Mouse (Mus musculus) megakaryocyte, adult 5-6 weeks (primary cell): Measurements from ENCODE around the gene Gm49325. TPM values are rescaled to one million over a fixed set of nuclear protein-coding genes. Genes with fewer than 3 reads are reported as not detected.

Experiments used
- ATAC-seq: 2 replicates; pipeline ENCODE4 v1.8.0; 2016; ENCODE audit warnings: mild to moderate bottlenecking, inconsistent platforms; ENCODE audit not compliant: poor library complexity, severe bottlenecking
- total RNA-seq, 2 experiments: library from RNA; stranded (forward) in 1 of 2; stranded (reverse) in 1 of 2; fragments of 153-499, 151-499 nt in 1 of 2; fragments of 221-1000, 200-1000 nt in 1 of 2; gene quantifications; 2 replicates each; pipeline versions ENCODE4 v1.2.3 to v1.2.4; 2015 to 2017

The Gm49325 gene
- total RNA-seq (2015): not detected in 2 replicates
- not detected in 2 replicates for total RNA-seq (2017)

DNA sequence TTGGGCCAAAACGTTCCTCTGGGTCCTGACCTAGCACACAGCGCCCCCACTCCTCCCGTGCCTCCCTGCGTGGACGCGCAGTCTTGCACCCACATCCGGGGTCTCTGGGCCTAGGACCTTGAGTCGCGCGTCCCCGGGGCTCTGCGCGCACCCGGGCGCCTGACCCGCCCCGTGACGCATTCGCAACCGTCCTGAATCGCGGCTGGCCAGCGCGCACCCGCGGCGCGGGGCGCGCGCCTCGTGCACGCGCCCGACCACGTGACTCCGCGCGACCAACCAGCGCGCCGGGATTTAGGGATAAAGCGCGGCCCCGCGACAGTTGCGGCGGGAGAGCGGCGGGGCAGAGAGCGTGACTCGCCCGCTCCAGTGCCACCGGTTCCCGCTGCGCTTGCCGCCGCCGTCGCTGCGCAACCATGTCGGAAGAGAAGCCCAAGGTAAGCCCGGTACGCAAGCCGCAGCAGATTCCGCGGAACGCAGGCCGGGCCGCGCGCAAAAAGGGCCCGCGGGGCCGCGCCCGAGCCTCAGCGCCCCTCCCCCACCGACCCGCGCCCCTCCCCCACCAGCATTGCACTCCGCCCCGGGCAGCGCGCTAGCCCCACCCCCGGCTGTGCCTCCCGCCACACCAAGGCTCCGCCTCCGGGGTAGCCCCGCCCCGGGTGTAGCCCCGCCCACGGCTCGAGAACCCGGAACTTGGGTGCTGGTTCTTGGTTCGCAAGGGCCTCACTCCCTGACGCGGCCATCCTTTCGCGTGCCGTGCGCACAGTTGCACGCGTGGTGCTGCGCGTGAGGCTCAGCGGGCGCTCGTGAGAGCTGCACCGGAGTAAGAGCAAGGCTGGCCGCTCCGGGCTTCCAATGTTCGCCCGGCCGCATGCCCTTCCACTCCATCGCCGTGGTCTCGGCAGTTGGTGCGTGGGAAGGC, at the start of gene Gm49325, which contains the start of gene Sumo3:
Gene Gm49325, plus strand, starts transcription at position 290 of the 919 bp plus-strand sequence.
Gene Sumo3, plus strand, starts transcription at position 190 of the 919 bp plus-strand sequence.
- peak; percentile 91 for ATAC-seq

DNA sequence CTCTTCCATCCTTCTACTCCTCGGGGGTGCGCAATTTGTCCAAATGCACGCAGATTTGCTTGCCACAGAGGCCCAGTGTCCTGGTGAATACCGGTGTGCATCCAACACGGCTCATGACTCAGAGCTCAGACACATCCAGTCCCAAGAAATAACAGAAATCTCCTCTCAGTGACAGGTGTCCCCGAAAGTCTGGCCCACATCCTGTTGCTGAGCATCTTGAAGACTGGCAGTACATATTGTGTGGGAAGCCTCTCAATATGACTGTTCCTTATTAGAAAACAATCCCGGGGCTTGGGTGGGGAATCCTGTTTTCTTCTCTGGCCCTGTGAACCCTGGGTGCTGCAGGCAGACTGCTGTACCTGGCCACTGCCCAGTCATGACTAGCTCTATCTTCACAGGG, 49.4 kb upstream of the Gm49325 start:
- no peak for ATAC-seq

DNA sequence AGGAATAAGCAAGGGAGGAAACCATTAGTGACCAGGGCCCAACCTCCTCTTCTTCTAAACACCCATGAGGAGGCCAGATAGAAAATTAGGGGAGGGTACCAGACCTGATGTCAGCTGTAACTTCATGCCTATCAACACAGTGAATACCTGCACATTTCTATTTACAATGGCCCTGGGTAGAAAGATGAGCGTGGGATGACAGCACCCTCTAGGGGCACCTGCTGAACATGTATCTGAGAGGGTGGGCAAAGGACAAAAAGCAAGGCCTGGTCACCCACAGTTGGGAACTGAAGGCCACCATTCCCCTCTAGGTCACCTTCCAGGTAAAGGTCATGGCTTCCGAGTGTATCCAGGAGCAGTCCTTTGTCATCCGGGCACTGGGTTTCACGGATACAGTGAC, 48.4 kb upstream of the Gm49325 start:
- ATAC-seq: no peak

DNA sequence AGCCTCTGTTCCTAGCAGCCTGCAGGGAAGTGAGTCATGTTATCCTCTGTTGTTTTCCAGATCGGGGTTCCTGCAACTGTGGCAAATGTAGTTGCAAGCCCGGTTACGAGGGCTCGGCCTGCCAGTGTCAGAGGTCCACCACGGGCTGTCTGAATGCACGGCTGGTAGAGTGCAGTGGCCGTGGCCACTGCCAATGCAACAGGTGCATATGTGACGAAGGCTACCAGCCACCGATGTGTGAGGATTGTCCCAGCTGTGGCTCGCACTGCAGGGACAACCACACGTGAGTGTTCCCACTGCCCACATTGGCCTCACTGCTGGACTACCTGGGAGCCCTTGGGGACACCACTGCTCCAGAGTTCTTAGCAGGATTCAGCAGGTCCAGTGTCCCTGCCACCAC, 45.9 kb upstream of the Gm49325 start:
- ATAC-seq: no peak

DNA sequence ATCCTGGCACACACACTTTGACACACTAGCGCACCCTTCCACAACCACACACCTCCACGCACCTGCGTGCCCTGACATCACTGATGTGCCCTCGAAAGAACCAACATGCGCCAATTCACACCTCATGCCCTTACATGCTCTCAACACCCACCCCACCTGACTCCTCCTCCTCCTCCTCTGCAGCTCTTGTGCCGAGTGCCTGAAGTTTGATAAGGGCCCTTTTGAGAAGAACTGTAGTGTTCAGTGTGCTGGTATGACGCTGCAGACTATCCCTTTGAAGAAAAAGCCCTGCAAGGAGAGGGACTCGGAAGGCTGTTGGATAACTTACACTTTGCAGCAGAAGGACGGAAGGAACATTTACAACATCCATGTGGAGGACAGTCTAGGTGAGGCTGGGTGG, 45.2 kb upstream of the Gm49325 start:
- no peak for ATAC-seq

DNA sequence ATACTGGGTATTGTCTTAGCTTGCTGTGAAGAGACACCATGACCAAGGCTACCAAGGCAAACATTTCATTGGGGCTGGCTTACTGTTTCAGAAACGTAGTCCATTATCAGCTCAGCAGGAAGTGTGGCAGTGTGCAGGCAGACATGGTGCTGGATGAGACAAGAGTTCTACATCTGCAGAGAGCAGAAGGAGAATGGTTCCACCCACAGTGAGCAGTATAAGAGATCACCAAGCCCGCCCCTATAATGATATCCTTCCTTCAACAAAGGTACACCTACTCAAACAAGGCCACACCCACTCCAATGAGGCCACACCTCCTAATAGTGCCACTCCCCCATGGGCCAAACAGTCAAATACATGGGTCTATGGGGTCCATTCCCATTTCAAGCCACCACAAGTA, 44.5 kb upstream of the Gm49325 start:
- no peak for ATAC-seq

DNA sequence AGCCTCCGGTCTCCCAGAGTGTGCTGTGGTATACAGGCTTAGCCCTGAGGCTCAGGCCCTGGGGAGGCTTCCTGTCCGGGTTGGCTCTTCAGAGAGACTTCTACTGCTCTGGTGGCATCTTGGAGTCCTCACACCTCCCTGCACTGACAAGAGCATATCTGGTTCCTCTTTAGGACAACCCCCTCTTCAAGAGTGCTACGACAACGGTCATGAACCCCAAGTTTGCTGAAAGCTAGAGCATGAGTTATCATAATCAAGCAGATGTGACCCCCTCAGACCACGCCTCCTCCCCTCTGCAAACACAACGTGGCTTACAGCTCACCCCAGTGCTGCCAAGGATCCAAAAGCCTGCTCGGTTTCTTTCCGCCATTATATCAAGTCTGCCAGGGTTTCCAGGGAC, 41.0 kb upstream of the Gm49325 start:
- no peak for ATAC-seq

DNA sequence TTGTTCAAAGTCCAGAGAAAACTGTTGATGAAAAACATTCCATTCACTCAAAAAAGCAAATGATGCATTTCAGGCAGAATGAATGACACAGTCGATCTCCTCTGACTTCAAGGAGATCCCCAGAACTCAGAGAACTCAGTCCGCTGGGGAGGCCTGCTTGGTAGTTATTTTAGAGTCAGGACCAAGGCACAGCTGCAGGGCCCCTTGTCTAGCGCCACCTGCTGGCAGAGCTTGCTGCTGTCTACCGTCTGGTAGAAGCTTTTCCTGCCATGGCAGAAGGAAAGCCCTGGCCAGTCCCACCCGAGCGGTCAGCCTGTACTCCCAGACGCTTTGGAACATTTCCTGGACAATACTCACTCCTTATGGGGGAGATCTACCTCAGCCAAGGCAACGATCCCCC, 39.3 kb upstream of the Gm49325 start:
- ATAC-seq: peak; percentile 82

DNA sequence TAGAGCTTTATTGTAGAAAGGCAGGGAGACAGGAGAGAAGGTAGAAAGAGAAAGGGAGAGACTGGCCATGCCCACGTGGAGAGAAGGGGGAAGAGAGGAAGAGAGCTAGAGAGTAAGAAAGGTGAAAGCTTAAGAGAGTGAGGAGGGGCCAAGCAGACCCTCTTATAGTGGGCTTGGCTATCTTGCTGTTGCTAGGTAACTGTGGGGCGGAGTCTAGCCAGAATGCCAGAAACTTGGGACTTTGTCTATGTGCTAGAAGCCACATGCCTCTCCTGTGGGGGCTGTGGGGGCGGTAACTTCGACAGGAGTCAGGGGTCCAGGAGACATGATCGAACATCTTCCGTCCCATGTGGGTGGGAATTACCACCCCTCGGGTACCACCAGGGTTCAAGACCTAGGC, 36.5 kb upstream of the Gm49325 start:
- no peak for ATAC-seq

DNA sequence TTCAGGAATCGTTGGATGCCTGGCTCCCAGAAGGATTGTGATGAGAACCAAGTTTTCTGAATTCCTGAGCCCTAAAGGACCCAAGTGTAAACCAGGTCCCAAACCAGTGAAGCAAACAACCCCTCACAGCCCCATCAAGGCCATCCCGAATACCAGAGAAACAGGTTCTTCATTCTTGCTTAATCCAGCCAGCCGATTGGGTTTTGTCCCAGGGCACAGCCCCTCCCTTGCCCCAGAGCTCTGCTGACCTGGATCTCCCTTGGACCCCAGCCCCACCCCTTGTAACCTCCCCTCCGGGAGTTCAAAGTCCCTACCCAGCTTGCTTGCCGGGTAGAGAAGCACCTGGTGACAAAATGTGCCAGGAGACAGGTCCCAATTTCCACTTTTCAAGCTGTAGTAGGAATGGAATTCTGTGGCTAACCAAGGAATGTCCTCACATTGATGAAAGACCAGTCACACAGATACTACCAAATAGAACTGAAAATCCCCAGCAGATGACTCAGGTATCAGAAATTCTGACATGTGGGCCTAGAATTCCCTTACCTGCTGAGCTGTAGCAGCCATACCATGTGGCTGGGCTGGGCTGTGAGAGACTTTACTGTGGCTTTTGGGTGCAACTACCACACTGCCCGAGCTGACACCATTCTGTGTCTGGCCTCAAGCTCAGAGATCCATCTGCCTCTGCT, 35.9 kb upstream of the Gm49325 start:
- ATAC-seq: no peak

DNA sequence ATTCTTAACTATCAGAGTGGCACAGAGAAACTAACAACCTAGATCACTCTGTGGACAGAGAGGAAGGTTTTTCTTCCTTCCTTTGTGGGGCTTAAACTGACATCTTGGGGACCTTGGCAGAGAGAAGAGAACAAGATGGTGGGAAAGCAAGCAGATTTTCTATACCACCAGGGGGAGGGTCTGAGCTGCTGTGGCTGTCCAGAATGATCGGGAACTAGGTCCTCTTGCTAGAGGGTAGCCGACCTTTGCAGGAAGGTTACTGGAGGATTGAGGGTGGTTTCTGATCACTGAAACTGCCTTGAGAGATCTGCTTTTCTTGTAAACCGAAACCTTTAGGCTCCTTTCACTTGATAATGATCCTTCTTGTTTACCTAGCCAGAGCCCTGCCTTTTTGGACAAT, 33.8 kb upstream of the Gm49325 start:
- 0 out of 2 replicates have a peak, but pooled peaks have one; percentile 45 for ATAC-seq

DNA sequence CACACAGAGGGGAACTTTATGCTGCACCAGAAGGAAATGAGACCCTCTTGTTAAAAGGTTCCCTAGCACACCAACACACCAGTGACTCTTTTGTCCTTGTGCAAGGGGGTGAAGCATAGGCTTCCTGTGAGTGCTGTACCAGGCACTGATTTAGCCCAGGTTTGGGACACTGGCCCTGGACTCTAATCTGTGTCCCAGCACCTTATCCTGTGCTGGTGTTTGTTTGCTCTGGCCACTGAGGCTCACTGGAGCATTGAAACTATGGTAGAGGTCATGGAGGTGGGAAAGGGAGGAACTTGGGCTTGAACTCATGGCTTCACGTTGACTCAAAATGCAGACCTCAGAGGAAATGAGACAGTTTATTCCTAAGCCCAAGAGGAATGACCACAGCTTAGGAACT, 32.8 kb upstream of the Gm49325 start:
- ATAC-seq: no peak

DNA sequence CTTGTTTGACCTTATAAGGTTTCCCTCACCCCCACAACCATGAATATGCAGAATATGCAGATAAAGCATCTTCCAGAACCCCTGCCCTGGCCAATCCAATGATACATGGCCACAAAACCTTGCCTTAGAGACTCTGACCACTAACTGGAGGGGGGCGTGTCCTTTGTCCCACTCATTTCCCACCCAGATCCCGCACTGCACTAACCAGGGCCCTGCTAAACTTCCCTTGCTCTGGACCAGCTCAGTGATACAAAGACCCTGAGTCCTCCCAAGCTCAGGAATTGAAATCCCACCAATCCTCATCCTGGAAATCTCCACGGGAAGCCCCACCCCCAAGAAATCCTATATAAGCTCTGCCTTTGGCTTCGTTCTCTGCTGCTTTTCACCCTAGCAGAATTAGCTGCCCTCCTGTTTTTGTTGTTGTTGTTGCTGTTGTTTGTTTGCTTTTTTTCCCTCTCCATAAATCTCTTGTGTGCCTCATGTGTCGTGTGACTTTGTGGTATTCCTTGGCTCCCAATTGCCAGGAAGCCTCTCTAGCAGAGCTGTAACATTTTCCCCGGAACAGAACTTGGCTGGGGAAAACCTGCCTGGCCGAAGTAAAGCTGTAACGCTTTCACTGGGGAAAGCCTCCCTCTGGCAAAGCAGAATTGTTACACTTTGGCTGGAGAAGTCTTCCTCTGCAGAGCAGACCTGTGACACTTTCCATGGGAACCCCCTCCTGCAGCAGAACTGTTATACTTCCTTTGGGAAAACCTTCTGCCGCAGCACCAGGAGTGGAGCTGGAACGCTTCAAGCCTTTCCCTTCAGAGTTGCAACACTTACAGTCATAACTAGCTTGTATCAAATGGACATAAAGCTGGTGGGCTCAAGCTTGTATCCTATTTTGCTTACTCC, 25.7 kb upstream of the Gm49325 start:
- no peak for ATAC-seq

DNA sequence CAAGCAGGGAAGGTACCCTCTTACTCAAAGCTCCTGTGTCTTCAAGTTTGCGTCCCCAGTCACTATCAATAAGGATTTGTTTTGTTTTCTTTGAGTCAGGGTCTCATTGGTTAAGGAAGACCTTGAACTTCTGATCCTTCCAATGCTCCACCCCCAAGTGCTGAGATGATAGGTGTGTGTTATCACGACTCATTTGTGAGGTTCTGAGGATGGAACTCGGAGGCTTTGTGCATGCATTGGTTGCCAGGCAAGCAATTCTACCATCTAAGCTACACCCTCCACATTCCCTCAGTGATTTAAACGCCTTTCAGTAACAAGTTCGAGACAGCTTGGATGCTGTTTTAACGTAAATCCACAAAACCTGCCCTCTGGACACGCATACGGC, 25.0 kb upstream of the Gm49325 start:
- no peak for ATAC-seq

DNA sequence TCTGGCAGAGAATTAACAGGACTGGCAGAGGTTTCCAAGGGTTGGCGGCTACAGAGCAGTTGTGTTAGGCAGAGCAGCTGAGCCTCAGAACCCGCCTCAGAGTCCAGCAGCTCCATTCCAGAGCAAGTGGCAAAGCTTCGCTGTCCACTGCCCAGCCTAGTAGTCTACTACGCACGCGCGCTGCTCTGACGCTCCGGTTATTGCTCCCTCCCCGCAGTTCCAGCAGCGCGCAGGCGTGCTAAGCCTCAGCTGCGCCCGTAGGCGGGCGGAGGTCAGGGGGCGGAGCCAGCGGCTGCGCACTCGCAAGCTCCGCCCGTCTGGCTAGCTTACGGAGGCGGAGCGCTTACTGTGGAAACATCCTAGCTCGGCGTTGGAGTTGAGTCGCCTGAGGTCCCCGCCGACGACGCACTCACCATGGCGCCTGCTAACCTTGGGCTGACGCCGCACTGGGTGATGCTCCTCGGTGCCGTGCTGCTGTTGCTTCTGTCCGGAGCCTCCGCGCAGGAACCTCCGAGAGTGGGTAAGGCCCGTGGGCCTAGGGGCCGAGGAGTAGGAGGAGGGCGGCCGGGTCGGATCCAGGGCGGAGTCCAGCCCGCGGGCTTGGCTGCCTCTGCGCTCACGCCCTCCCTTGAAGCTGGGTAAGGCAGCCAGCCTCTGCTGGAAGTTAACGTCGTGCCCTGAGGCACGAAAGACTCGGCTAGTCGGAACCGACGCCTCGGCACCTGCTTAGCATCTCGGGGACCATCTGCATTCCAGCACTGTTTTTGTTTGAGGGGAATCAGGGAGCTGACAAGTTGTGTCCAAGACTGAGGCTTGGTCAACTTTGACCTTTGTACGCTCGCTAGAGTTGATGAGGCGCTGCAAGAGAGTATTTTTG, 24.4 kb upstream of the Gm49325 start, which contains the start of gene Pttg1ip:
Gene Pttg1ip, plus strand, starts transcription at position 313 of the 877 bp plus-strand sequence.
- peak; percentile 93 for ATAC-seq

DNA sequence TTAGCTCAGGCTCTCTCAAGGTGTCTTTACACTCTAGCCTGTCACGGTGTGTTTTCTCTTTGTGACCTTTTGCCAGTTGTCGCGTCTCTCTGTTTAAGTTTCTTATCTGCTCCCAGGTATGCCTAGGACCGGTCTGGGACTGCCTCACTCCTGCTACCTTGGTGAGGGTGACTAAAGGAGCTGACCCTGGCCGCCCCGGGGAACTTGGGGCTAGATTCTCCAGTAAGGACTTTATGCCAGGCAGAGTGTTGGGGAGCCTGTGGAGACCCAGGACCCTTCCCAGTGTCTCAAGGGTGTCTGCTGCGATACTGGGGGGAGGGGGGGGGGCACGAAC, 23.7 kb upstream of the Gm49325 start:
- 0 out of 2 replicates have a peak, but pooled peaks have one; percentile 1 for ATAC-seq

DNA sequence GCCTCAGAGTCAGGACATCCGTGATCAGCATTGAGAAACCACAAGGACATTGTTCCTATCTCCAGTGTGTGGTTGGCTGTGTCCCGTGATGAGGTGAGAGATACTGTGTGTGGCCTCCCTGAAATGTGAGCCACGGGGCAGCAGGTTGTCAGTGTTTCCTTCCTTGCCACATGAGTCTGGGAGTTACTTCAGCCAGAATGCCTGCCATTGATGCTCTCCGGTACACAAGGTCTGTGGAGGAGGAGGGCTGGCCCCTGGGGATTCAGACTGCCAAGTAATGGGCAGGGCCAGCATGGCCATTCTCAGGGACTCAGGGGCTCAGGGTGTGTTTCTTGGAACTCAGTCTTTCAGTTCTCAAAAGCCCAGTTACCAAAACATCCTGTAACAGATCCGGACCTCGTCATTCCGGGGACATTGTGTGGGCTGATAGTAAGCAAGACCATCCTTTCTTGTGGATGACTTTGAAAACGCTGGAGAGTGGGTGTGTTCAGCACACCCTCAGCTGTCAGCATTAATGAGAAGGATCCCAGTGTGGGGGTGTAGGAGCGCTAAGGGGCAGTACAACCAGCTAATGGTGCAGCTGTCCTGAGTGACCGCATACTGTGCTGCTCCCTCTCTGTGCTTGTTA, 22.1 kb upstream of the Gm49325 start:
- 0 out of 2 replicates have a peak, but pooled peaks have one; percentile 16 for ATAC-seq

DNA sequence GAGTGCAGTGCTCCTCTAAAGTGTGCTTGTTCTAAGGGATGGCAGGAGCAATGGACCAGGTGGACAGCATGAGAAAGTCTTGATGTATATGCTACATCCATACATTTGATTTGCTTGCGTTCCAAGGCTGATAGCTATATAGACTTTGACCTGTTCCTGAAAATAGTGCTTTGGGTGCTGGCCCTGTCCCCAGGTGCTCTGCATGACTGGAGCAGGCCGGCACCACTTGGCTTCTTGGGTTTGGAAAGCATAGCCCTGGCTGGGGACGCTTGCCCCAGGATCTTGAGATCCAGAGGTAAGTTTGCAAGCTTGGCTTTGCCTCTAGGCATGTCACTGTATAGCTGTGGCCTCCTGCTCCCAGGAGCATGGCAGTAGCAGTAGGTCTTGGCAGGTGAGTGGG, 19.4 kb upstream of the Gm49325 start:
- ATAC-seq: no peak

DNA sequence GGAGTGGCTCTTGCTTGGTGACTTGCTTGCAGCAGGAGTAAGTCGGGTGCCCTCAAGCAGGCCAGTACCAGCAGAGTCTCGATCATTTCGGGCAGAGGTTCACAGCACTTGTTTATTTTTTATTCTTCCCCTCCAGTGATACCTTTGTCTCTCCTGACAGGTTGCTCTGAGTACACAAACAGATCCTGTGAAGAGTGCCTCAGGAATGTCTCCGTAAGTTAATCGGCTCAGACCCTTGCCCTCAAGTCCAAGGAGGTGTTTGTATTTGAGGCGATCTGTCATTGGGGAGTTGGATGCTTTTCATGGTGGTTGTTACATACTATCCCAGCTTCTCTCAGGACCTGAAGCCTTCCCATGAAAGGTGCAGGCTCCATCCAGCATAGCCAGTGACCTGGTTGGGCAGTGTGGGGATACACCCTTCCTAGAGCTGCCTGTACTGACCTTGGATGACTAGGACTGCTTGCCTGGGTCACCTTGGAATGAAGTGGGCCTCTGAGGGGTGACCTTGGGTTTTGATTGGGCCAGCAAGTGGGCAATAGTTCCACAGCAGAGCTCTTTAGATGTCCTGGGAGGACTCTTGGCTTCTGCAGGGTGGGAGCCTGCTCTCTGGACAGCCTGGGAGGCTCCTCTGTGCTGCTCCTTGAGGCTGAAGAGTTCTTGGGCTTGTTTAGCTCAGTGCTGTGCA, 18.8 kb upstream of the Gm49325 start:
- ATAC-seq: no peak
